Mouse (Mus musculus) embryonic fibroblast, embryonic 13.5 days (primary cell): ENCODE results near the gene Fbxo47.

Experiments
- CTCF ChIP-seq: IDR thresholded peaks from 2 replicates; pipeline ENCODE4 v1.5.1; 2011; ENCODE audit warnings: mild to moderate bottlenecking, control low read depth, low read length, moderate library complexity, borderline replicate concordance; ENCODE audit not compliant: insufficient read depth
- POLR2A ChIP-seq: IDR thresholded peaks from 2 replicates; pipeline ENCODE4 v1.6.1; 2011; ENCODE audit warnings: low read depth, mild to moderate bottlenecking, control low read depth, low read length, moderate library complexity

GRCm38 (mm10) chr11:97877341-97877740 lies 6.6 kb downstream of the Fbxo47 start:
- TF ChIP-seq CTCF: no peak
- TF ChIP-seq POLR2A: no peak
